Mouse (Mus musculus) forelimb bud, embryonic 11.5 days (tissue): ENCODE measurements around the gene Kcnh5.

Source experiments
- DNase-seq: peaks from one replicate; pipeline ENCODE4 v3.0.0-alpha.2; 2012; ENCODE audit warnings: low read depth, low spot score

The Kcnh5 gene

DNA sequence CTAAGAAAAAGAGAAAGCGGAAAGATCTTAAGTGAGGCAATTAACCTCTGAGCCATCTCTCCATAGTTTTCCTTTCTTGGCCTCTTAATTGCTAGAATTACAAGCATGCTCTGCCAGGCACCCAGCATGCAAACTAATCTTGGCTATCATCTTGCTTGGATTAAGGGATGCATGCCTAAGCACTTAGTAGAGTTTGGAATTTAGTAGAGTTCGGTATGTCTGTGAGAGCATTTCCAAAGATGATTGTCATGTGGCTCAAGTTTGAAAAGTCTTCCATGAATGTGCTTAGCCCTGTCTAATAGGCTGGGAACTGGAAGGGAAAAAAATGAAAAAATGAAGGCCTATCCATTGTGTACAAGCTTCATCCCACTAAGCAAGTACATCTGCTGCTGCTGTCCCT, 224.5 kb downstream of the Kcnh5 start:
- no peak for DNase-seq

DNA sequence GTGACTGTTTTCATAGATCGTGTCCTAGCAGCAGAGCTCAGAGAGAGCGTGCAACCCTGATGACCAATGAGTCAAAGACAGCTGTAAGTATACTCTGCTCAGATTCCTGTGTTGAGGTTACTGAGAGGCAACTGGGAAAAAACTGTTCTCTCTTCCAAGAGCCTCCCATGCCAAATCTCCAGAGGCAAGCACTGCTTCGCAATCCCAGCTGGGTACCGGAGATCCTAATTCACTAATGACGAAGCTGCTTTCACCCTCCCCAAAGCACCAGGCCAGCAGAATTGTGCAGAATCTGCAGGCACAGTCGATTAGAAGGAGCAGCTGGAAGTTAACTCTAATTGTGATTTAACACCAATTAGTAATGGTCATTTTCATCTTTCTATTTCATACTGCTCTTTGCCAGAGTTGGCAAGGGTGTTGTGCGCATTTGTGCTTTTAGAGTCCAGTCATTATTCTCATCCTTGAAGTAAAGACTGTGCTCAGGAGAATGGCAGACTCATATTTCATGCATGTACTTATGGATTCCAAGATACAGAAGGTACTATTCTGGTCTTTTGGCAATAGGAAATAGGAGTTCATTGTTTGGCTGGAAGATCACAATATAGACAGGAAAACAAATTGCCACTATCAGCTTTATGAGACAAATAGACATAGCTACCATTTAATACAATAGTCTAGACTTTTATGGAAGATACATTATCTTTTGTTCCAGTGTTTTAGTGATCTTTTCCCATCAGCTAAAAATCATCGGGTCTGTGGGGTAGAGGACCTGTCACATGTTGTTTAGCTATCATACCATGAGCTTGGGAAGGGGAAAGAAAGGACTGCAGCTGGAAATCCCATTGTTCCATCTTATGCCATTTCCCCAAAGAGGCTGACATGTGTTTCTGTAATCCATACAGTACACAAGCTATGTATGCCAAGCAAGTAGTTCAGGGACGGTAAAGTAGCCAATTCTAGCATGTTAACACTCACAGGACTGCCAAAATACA, 225.7 kb downstream of the Kcnh5 start:
- DNase-seq: no peak

- DNase-seq: no peak
These were observed 275.8 kb downstream of the Kcnh5 start for GRCm38 (mm10) chr12:74901331-74901730.

DNA sequence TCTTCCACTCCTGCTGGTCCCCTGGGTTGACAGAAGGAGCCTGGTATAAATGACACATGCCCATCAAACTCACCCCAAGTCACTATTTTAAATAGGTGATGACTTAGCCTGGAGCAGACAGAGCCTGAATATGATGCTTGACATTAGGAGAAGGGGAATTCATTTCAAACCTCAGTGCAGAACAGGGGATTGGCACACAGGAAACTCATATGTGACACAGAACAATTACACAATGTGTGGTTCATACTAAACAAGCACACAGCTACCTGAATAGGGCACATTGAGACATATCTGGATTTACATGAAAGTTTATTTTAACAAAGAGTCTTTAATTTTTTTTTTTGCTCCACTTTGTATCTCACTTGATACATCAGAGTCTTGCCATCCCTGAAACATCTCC, 276.4 kb downstream of the Kcnh5 start:
- no peak for DNase-seq

GRCm38 (mm10) chr12:74899055-74899454, 278.1 kb downstream of the Kcnh5 start:
- DNase-seq: no peak

GRCm38 (mm10) chr12:74898211-74898610, 278.9 kb downstream of the Kcnh5 start:
- no peak for DNase-seq

DNA sequence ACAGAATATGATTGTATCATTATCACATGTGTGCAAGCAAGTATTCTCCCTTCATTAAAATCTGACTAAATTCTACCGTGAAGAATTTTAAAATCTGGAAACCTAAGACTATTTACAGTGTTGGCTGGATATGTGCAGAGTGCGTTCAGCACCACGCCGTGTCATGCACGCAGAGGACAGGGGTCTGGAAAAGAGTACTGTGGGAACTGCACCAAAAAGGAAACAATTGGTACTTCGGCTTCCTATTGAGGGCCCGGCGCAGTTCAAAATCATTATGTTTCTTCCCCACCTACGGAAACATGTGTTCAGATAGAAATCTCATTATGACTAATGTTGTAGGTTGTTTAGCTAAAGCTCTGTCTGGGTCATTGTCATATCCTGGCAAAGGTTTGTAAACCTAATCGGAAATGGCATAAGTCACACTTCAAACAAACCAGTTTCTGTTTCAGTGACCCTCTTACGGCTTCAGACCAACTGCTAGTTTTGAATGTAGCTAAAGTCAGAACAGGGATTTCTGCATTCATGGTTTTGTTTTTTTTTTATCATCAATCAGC, 282.2 kb downstream of the Kcnh5 start:
- no peak for DNase-seq

DNA sequence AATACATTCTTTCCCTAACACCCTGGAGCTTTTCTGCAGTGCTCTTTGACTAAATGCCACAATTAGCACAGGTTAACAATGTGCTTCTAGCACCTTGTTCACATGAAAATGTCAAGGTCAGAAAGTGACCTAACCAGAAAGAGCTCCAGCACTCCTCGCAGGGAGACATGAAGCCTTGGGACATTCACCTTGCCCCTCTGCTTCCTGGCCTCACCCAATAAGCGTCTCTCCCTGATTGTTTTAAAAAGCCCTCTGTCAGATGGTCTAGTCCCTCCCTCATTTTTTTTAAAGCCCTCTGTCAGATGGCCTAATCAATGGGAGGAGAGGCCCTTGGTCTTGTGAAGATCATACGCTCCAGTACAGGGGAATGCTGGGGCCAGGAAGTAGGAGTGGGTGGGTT, 287.7 kb downstream of the Kcnh5 start:
- no peak for DNase-seq

GRCm38 (mm10) chr12:74887064-74887463, 290.1 kb downstream of the Kcnh5 start:
- DNase-seq: no peak

GRCm38 (mm10) chr12:74881344-74881743, 295.8 kb downstream of the Kcnh5 start:
- DNase-seq: no peak

DNA sequence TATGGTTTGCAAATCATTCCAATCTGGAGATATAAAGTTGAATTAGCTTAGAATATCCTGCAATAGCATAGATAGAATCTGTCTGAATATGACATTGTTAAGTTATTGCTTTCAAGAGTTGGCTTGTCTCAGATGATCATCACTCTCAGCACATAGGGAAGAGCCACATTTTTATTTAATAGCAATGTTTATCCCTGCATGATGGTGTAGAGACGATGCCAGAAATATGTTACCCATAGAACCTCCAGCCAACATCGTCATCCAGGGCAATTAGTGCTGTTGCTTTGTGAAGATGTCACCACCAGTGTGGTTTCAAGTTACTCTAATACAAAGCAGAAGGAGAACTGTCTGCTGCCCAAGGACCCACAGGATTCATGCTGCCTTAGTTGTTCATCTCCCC, 321.5 kb downstream of the Kcnh5 start:
- no peak for DNase-seq

DNA sequence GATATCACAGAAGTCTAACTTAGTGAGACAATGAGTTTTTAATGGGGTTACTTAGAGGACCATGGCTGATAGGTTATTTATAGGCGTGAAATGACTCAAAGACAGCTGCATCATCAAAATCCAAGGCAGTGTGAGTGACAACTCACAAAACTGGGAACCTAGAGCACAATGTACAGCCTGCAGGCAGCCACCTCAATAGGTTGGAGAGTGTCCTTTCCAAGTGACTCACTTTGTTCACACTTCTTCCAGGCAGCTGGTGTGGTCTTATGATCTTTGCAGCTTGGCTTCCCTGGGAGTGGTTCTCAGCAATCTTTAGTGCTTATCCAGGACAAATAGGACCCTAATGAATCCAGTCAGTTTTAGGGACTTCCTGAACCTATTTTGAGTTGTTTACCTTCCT, 322.9 kb downstream of the Kcnh5 start:
- DNase-seq: no peak

GRCm38 (mm10) chr12:74850323-74850722, 326.8 kb downstream of the Kcnh5 start:
- DNase-seq: no peak

DNA sequence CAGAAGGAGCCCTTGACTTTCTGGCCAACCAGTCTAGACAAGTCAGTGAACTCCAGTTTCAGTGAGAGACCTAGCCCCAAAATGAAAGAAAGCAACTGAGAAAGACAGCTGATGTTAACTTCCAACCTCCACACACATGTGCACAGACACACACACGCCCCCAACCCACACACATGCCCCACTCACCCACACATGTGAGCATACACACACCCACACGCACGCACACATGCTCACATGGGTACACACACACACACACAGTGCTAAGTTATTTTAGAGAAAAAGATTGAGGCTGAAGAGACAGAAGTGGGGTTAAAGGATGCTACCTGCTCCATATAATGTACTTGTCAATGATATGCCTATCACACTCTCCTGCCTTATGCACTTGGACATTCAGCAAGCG, 327.2 kb downstream of the Kcnh5 start:
- DNase-seq: no peak

- no peak for DNase-seq
These were observed 328.4 kb downstream of the Kcnh5 start for GRCm38 (mm10) chr12:74848611-74849347.
